Mouse (Mus musculus) left cerebral cortex, postnatal 10 days (tissue): ENCODE results near the gene Psma5. TPM values are rescaled to one million over a fixed set of nuclear protein-coding genes. Genes with fewer than 3 reads are reported as not detected.
A peak's percentile ranks its signal among the peaks of the same experiment; 100 is the strongest.
"Not testable (repeated sequence)": the region's sequence is repeated elsewhere in the genome, so short reads cannot be mapped to it uniquely, and the experiment has no call there.

Source experiments
- DNase-seq, 2 experiments: peaks; one replicate each; pipeline ENCODE4 v3.0.0; 2021 to 2022; ENCODE audit warnings: low spot score in 2 of 2, mixed read lengths in 1 of 2; ENCODE audit errors: extremely low spot score in 1 of 2
- intact Hi-C: fragments of 180-260 bp; cut with DNase I; formaldehyde crosslinking; loops from one replicate; pipeline ENCODE4 v1.15.1; 2025
- total RNA-seq, 2 experiments: library from RNA; stranded (reverse); gene quantifications; 2 replicates each; pipeline ENCODE4 v1.2.3; 2021

The Psma5 gene
- total RNA-seq: 10 to 100 TPM; 91.4 to 92.5 TPM

- DNase-seq: peak; percentile 95 to 96
- intact Hi-C loops: loop anchor here (5.0 kb wide), 1 partner anchor 45 kb away; the partner anchor contains the start of gene Atxn7l2
Measured at GRCm38 (mm10) chr3:108256719-108257637, at the start of gene Psma5. Gene Psma5, plus strand, starts transcription at chr3:108256926.

- DNase-seq: no peak
- intact Hi-C loops: no loop called here
Measured at GRCm38 (mm10) chr3:108209001-108209400, 47.7 kb upstream of the Psma5 start.

- no peak for DNase-seq
- intact Hi-C loops: no loop called here
Measured at GRCm38 (mm10) chr3:108209536-108209935, 47.2 kb upstream of the Psma5 start.

- intact Hi-C loops: loop anchor here (5.0 kb wide), 1 partner anchor 47 kb away; the partner anchor contains the start of gene Psma5
Measured at GRCm38 (mm10) chr3:108209946-108210770, 46.6 kb upstream of the Psma5 start.

GRCm38 (mm10) chr3:108210771-108211139, 46.0 kb upstream of the Psma5 start, which contains the start of gene Atxn7l2:
Gene Atxn7l2, minus strand, starts transcription at chr3:108210934.
- peak in 1 of 2 experiments; percentile 73 for DNase-seq
- intact Hi-C loops: loop anchor here (5.0 kb wide), 1 partner anchor 47 kb away; the partner anchor contains the start of gene Psma5

More at GRCm38 (mm10) chr3:108209946-108210770, 46.6 kb upstream of the Psma5 start:
- DNase-seq: peak; percentile 94 to 97

GRCm38 (mm10) chr3:108211845-108212244, 44.9 kb upstream of the Psma5 start:
- intact Hi-C loops: loop anchor here (5.0 kb wide), 1 partner anchor 45 kb away; the partner anchor contains the start of gene Psma5
- peak in 1 of 2 experiments; percentile 24 for DNase-seq

GRCm38 (mm10) chr3:108212406-108212805, 44.3 kb upstream of the Psma5 start:
- peak in 1 of 2 experiments; percentile 30 for DNase-seq
- intact Hi-C loops: loop anchor here (5.0 kb wide), 1 partner anchor 45 kb away; the partner anchor contains the start of gene Psma5

- DNase-seq: no peak
Measured at GRCm38 (mm10) chr3:108214734-108215133, 42.0 kb upstream of the Psma5 start.

GRCm38 (mm10) chr3:108220661-108221060, 36.1 kb upstream of the Psma5 start:
- no peak for DNase-seq
- intact Hi-C loops: no loop called here

More at GRCm38 (mm10) chr3:108214734-108215133, 42.0 kb upstream of the Psma5 start:
- intact Hi-C loops: loop anchor here (5.0 kb wide), 1 partner anchor 43 kb away; the partner anchor contains the start of gene Psma5

GRCm38 (mm10) chr3:108225711-108226557, 30.8 kb upstream of the Psma5 start:
- no peak for DNase-seq

GRCm38 (mm10) chr3:108226558-108227350, 30.0 kb upstream of the Psma5 start, which contains the start of gene Sypl2:
Gene Sypl2, minus strand, starts transcription at chr3:108226648.
- intact Hi-C loops: no loop called here
- peak in 1 of 2 experiments; percentile 53 for DNase-seq

More at GRCm38 (mm10) chr3:108225711-108226557, 30.8 kb upstream of the Psma5 start:
- intact Hi-C loops: no loop called here

GRCm38 (mm10) chr3:108227521-108227920, 29.2 kb upstream of the Psma5 start:
- intact Hi-C loops: no loop called here

GRCm38 (mm10) chr3:108231646-108232045, 25.1 kb upstream of the Psma5 start:
- no peak for DNase-seq
- intact Hi-C loops: no loop called here

More at GRCm38 (mm10) chr3:108227521-108227920, 29.2 kb upstream of the Psma5 start:
- DNase-seq: no peak

GRCm38 (mm10) chr3:108237474-108238102, 19.1 kb upstream of the Psma5 start:
- DNase-seq, intact Hi-C loops: not testable (repeated sequence)

- intact Hi-C loops: no loop called here
- no peak for DNase-seq
Measured at GRCm38 (mm10) chr3:108241243-108241839, 15.4 kb upstream of the Psma5 start.

- no peak for DNase-seq
- intact Hi-C loops: no loop called here
Measured at GRCm38 (mm10) chr3:108246857-108247256, 9.9 kb upstream of the Psma5 start.
